Mouse (Mus musculus) liver, embryonic 14.5 days (tissue): ENCODE measurements around the gene R3hdm4. TPM values are rescaled to one million over a fixed set of nuclear protein-coding genes. Genes with fewer than 3 reads are reported as not detected.
"Not testable (repeated sequence)": the region's sequence is repeated elsewhere in the genome, so short reads cannot be mapped to it uniquely, and the experiment has no call there.

Experiments
- ATAC-seq: fragments of 200-750 bp; cut with Nextera tagmentation; 2 replicates; pipeline ENCODE4 v1.8.0; 2017; ENCODE audit warnings: moderate number of reproducible peaks, mild to moderate bottlenecking, moderate library complexity; ENCODE audit not compliant: insufficient read depth
- DNase-seq, 3 experiments: peaks; one replicate each; pipeline ENCODE4 v3.0.0-alpha.2; 2012 to 2013; ENCODE audit warnings: low read depth in 3 of 3, low spot score in 3 of 3
- H3K27ac ChIP-seq: fragments of 300-500 bp; sonication (generic); 2 replicates; pipeline ENCODE4 v1.5.1; 2014; ENCODE audit warnings: moderate library complexity, mild to moderate bottlenecking, control low read depth, inconsistent platforms
- H3K27me3 ChIP-seq: fragments of 300-500 bp; sonication (generic); 2 replicates; pipeline ENCODE4 v1.6.1; 2014; ENCODE audit warnings: mild to moderate bottlenecking, low read length, moderate library complexity; ENCODE audit not compliant: control insufficient read depth, insufficient read depth
- H3K36me3 ChIP-seq: fragments of 300-500 bp; sonication (generic); replicated peaks from 2 replicates; pipeline ENCODE4 v1.6.1; 2014; ENCODE audit warnings: low read depth; ENCODE audit not compliant: control insufficient read depth, insufficient read depth
- H3K4me1 ChIP-seq, 2 experiments: fragments of 200-500 bp in 1 of 2; fragments of 300-500 bp in 1 of 2; sonication (generic) in 1 of 2; replicated peaks; 2 replicates each; pipeline ENCODE4 v1.6.1; 2012 to 2014; ENCODE audit warnings: antibody characterized with exemption in 1 of 2, inconsistent platforms in 1 of 2, low read length in 1 of 2; ENCODE audit not compliant: control insufficient read depth in 2 of 2, insufficient read depth in 2 of 2
- H3K4me2 ChIP-seq: fragments of 300-500 bp; sonication (generic); 2 replicates; pipeline ENCODE4 v1.6.1; 2014; ENCODE audit warnings: low read depth, mild to moderate bottlenecking, control low read depth, moderate library complexity
- H3K4me3 ChIP-seq, 2 experiments: fragments of 200-500 bp in 1 of 2; fragments of 300-500 bp in 1 of 2; sonication (generic) in 1 of 2; 2 replicates each; pipeline ENCODE4 v1.5.1; 2012 to 2014; ENCODE audit warnings: low read depth in 2 of 2, low read length in 2 of 2, mild to moderate bottlenecking in 2 of 2, control low read depth in 1 of 2, inconsistent platforms in 1 of 2, moderate library complexity in 1 of 2; ENCODE audit not compliant: insufficient read depth in 1 of 2
- H3K9ac ChIP-seq: fragments of 300-500 bp; sonication (generic); replicated peaks from 2 replicates; pipeline ENCODE4 v1.6.1; 2014; ENCODE audit warnings: mild to moderate bottlenecking, control low read depth, moderate library complexity
- H3K9me3 ChIP-seq: fragments of 300-500 bp; sonication (generic); 2 replicates; pipeline ENCODE4 v1.6.1; 2016; ENCODE audit warnings: low read length, mixed read lengths; ENCODE audit not compliant: control insufficient read depth
- CTCF ChIP-seq: IDR thresholded peaks from 2 replicates; pipeline ENCODE4 v1.5.1; 2016; ENCODE audit warnings: antibody characterized with exemption, low read depth, control low read depth
- EP300 ChIP-seq: IDR thresholded peaks from 2 replicates; pipeline ENCODE4 v1.6.1; 2016; ENCODE audit warnings: antibody characterized with exemption, low read depth
- WGBS: fragments of 180-500 bp; shearing (Covaris S2); extraction: QIAGEN DNeasy Blood & Tissue Kit; methylation state at CpG from one replicate; pipeline ENCODE4 v1.1.7; 2014; ENCODE audit not compliant: insufficient replicate concordance; 5-methylcytosine and 5-hydroxymethylcytosine counted together
- polyA plus RNA-seq, 2 experiments: library from polyadenylated mRNA; depleted of rRNA in 1 of 2; stranded (reverse) in 1 of 2; unstranded in 1 of 2; fragments of >200 nt; fragmentation: Nextera tagmentation in 1 of 2; extraction: Ambion mirVana in 1 of 2; gene quantifications; 2 replicates each; pipeline versions ENCODE4 v1.2.1 to v1.2.3; 2012 to 2014

The R3hdm4 gene
- polyA plus RNA-seq, 2 experiments, result 34.7 to 38.5 TPM

DNA sequence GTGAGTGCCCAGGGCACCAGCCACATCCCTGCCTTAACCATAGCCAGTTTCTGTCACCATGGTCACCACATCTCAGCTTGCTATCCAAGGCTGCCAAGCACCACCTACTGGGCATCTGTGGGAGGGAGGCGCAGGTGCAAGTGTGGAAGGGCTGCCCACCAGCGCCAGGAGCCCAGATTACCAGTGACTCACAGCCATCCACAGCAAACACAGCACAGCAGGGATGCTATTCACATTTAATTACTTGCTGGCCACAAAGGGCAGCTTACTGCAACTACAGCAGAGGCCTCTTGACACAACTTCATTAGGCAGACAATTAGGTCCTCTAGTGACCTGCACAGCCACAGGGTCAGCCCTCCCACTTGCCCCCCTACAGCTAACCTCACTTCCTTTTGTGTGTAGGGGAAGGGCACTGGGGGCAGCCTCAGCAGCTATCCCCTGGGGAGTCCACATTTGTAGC lies 20.0 kb downstream of the R3hdm4 start:
- Histone ChIP-seq H3K27ac (no peak overlapping the region), H3K4me1 (no peaks in the 10 kb centered on the region), H3K27me3 (no peaks in the 10 kb centered on the region), H3K36me3 (peaks cover 3% of the 10 kb centered on the region; the same call in 1 of the 2 replicates), H3K4me2 (no peak overlapping the region), H3K4me3 (no peak overlapping the region), H3K9me3 (no peaks in the 10 kb centered on the region), H3K9ac (no peak overlapping the region)
- WGBS, result 64% methylated on average over 2 of the region's 2 CpGs
- TF ChIP-seq CTCF, result peak; percentile 50
- no peak for TF ChIP-seq EP300
- DNase-seq (no peak), ATAC-seq (no peak)

DNA sequence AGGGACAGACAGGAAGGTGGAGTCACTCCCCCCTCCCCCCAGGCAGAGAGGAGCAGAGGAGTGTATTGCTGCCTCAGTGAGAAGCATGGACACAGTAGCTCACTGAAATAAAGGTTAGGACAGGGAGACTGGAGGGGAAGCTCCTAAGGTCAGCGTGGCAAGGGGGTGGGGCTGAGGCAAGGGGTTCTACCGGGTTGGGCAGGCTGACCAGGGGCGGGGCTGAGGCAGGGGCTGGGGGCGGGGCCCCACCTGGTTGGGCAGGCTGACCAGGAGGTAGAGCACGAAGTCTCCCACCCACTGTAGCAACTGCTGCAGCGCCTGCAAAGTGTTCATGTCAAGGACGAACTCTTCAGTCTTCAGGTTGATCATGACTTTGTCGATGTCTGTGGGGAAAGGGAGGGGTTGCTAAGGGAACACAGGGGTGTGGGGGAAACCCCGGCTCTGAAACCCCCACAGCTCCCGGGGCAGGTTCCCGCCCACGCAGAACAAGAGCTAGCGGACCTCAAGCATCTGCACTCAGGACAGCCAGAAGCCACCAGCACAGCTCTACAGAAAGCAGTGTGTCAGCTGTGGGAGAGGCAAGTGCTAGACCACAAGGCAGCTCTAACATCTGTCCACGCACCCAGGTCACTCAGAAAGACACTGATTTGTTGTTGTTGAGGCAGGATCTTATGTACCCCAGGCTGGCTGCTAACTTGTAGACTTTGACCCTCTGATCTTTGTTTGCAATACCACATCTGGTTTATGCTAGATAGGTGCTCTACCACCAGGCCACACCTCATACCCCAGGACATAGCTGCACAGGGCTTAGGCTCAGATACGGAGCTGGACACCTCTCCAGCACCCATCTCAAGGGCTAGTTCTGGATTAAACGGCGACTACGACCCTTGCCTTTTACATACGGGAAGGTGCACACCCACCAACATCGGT lies 23.4 kb downstream of the R3hdm4 start:
- no peak for DNase-seq
- no peak overlapping the region; the same call in 1 of the 2 replicates for H3K27ac ChIP-seq
- peak; percentile 64 for ATAC-seq
- H3K27me3 ChIP-seq, result no peaks in the 10 kb centered on the region
- 0 out of 4 replicates have a peak overlapping the region, but pooled peaks of 1 of the 2 experiments have one; percentile 9 for H3K4me3 ChIP-seq
- TF ChIP-seq EP300, result no peak
- no peak for TF ChIP-seq CTCF
- no peaks in the 10 kb centered on the region for H3K36me3 ChIP-seq
- H3K9me3 ChIP-seq, result no peaks in the 10 kb centered on the region
- peak overlapping the region; percentile 28 for H3K4me2 ChIP-seq
- no peak overlapping the region for H3K9ac ChIP-seq
- no peaks in the 10 kb centered on the region for H3K4me1 ChIP-seq
- WGBS, result 54% methylated on average over 20 of the region's 20 CpGs

- no peaks in the 10 kb centered on the region for H3K4me1 ChIP-seq
- TF ChIP-seq EP300, result no peak
- TF ChIP-seq CTCF, result no peak
- H3K36me3 ChIP-seq, result no peaks in the 10 kb centered on the region
- DNase-seq (no peak), ATAC-seq (peak; percentile 7; the same call in 1 of the 2 replicates)
- H3K27me3 ChIP-seq, result no peaks in the 10 kb centered on the region
- H3K9ac ChIP-seq, result no peak overlapping the region
- no peak overlapping the region for H3K4me2 ChIP-seq
- no peak overlapping the region for H3K27ac ChIP-seq
- H3K9me3 ChIP-seq, result no peaks in the 10 kb centered on the region
- no peak overlapping the region for H3K4me3 ChIP-seq
- WGBS, result 79% methylated on average over 13 of the region's 13 CpGs
Measured at GRCm38 (mm10) chr10:79896814-79897213, 24.2 kb downstream of the R3hdm4 start.

DNA sequence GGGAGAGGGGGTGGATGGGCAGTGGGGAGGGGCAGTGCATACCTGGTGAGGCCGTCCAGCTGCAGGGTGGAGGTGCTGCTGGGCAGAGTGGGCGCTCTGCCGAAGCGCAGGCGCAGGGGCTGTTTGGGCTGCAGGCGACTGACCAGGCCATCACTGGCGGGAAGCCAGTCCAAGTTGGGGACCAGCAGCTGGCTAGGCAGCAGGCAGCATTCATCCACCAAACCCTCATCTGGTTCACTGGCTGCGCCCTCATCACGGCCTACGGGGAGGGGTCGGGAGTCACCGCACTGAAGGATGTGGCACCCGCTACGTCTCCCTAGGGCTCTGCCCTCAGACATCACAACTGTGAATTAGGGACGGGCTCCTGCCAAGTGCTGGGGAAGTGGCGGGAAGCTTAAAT lies 24.7 kb downstream of the R3hdm4 start:
- DNase-seq (no peak), ATAC-seq (no peak)
- WGBS, result 86% methylated on average over 16 of the region's 16 CpGs
- Histone ChIP-seq H3K27ac (no peak overlapping the region), H3K9me3 (no peaks in the 10 kb centered on the region), H3K4me2 (no peak overlapping the region), H3K4me3 (no peak overlapping the region), H3K4me1 (no peaks in the 10 kb centered on the region), H3K36me3 (no peaks in the 10 kb centered on the region), H3K27me3 (no peaks in the 10 kb centered on the region), H3K9ac (no peak overlapping the region)
- TF ChIP-seq CTCF, result no peak
- TF ChIP-seq EP300, result no peak

GRCm38 (mm10) chr10:79892451-79893118 lies 28.4 kb downstream of the R3hdm4 start:
- H3K4me2 ChIP-seq, H3K27ac ChIP-seq, H3K36me3 ChIP-seq, H3K9me3 ChIP-seq, H3K4me3 ChIP-seq, H3K9ac ChIP-seq, H3K27me3 ChIP-seq, H3K4me1 ChIP-seq: not testable (repeated sequence)
- DNase-seq, result peak in 1 of 3 experiments; percentile 57
- ATAC-seq, result peak; percentile 31; the same call in 1 of the 2 replicates
- 39% methylated on average over 22 of the region's 22 CpGs for WGBS
- TF ChIP-seq CTCF, result peak; percentile 93
